Mouse (Mus musculus) E14TG2a.4 (cell line): ENCODE results near the gene Lingo3.

Experiments used
- CTCF ChIP-seq: conservative IDR thresholded peaks from 2 replicates; pipeline ENCODE4 v1.5.1; 2014; ENCODE audit warnings: low read length
- POU5F1 ChIP-seq: IDR thresholded peaks from 2 replicates; pipeline ENCODE4 v1.6.1; 2014; ENCODE audit warnings: low read length, borderline replicate concordance

GRCm38 (mm10) chr10:80799070-80799566 lies 44.7 kb downstream of the Lingo3 start:
- TF ChIP-seq CTCF (no peak), POU5F1 (no peak)
